Comparison of ENCODE assay signal across 25 mouse cellular contexts in the genomic region with DNA sequence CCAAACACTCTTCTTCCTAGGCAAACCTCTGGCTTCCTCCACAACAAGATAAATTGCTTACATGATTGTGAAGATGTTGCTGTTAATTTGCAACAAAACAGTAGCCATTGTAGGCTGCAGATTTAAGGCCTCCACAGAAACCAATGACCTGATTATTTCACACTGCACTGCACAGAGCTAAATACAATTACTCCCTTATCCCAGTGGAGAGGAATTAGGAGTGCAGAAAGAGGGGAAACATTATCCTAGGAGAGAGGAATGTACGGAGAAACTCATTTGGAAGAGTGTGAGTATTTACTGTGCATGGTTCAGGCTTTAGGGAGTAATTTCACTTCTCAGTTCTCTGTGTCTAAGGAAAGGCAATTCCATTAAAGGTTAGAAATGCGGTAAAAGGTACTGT. TPM values are rescaled to one million over a fixed set of nuclear protein-coding genes. Genes with fewer than 3 reads are reported as not detected.
DNase-seq lines count a peak whose midpoint lies in the region; ATAC-seq and TF ChIP-seq lines count a peak whose summit lies in the region.
"Had no signal": no experiment of that assay in that cellular context is flagged by ENCODE, and none has a peak within 500 bp of the region (broad histone marks: within the 10 kb centered on the region; RNA-seq: fewer than 3 reads in every experiment).

No protein-coding gene starts in this region.

- H3K4me1 ChIP-seq in hindbrain, embryonic 16.5 days (ENCODE audit: control insufficient read depth, insufficient read depth, low read depth, low read length) = peaks cover 3% of the 10 kb centered on the region; the same call in 1 of the 2 replicates
- H3K4me1 ChIP-seq in hindbrain, embryonic 11.5 days (replicated peaks; ENCODE audit: control insufficient read depth, insufficient read depth, low read length) = no peaks in the 10 kb centered on the region
- no peaks in the 10 kb centered on the region for H3K4me1 ChIP-seq in kidney, postnatal 0 days (replicated peaks; ENCODE audit: insufficient read depth, low read length)
- 0 out of 2 replicates have a peak, but pooled peaks cover 4% of the 10 kb centered on the region for H3K4me1 ChIP-seq in neural tube, embryonic 15.5 days
- H3K4me1 ChIP-seq in embryonic facial prominence, embryonic 10.5 days = no peaks in the 10 kb centered on the region
- H3K4me1 ChIP-seq: embryonic facial prominence, embryonic 12.5 days; embryonic facial prominence, embryonic 15.5 days had no signal

- H3K9me3 ChIP-seq in hindbrain, embryonic 16.5 days (ENCODE audit: control insufficient read depth, low read length) = no peaks in the 10 kb centered on the region
- no peaks in the 10 kb centered on the region for H3K9me3 ChIP-seq in hindbrain, embryonic 11.5 days (ENCODE audit: control insufficient read depth, low read length)
- H3K9me3 ChIP-seq in kidney, postnatal 0 days (replicated peaks; ENCODE audit: low read length) = no peaks in the 10 kb centered on the region
- no peaks in the 10 kb centered on the region for H3K9me3 ChIP-seq in neural tube, embryonic 15.5 days (replicated peaks)
- H3K9me3 ChIP-seq in embryonic facial prominence, embryonic 10.5 days = no peaks in the 10 kb centered on the region
- H3K9me3 ChIP-seq: embryonic facial prominence, embryonic 12.5 days; embryonic facial prominence, embryonic 15.5 days had no signal

- ATAC-seq in hindbrain, embryonic 16.5 days = peak; percentile 45
- ATAC-seq in hindbrain, embryonic 11.5 days (ENCODE audit: low FRiP score) = no peak
- no peak for ATAC-seq in kidney, postnatal 0 days (replicated peaks; ENCODE audit: low FRiP score, low read depth)
- ATAC-seq in neural tube, embryonic 15.5 days (ENCODE audit: low FRiP score) = peak; percentile 69; the same call in 1 of the 2 replicates
- ATAC-seq: forebrain, embryonic 14.5 days; forebrain, postnatal 0 days; Patski had no signal

- WGBS in hindbrain, embryonic 16.5 days = 48% methylated on average over 2 of the region's 2 CpGs
- WGBS in hindbrain, embryonic 11.5 days = 72% methylated on average over 2 of the region's 2 CpGs
- 45% methylated on average over 2 of the region's 2 CpGs for WGBS in kidney, postnatal 0 days
- WGBS in neural tube, embryonic 15.5 days = 27% methylated on average over 2 of the region's 2 CpGs
- WGBS in embryonic facial prominence, embryonic 10.5 days = 48% methylated on average over 2 of the region's 2 CpGs

- no peak overlapping the region for H3K4me2 ChIP-seq in hindbrain, embryonic 16.5 days (ENCODE audit: low read length)
- H3K4me2 ChIP-seq in hindbrain, embryonic 11.5 days (replicated peaks; ENCODE audit: low read depth, low read length) = no peak overlapping the region
- H3K4me2 ChIP-seq in kidney, postnatal 0 days (ENCODE audit: low read length) = no peak overlapping the region
- H3K4me2 ChIP-seq in neural tube, embryonic 15.5 days = no peak overlapping the region
- H3K4me2 ChIP-seq: embryonic facial prominence, embryonic 12.5 days; embryonic facial prominence, embryonic 15.5 days; heart, embryonic 11.5 days; hindbrain, embryonic 14.5 days had no signal

- H3K36me3 ChIP-seq in hindbrain, embryonic 16.5 days (ENCODE audit: control insufficient read depth, insufficient read depth, low read length) = no peaks in the 10 kb centered on the region
- no peaks in the 10 kb centered on the region for H3K36me3 ChIP-seq in hindbrain, embryonic 11.5 days (ENCODE audit: control insufficient read depth, insufficient read depth, low read length)
- no peaks in the 10 kb centered on the region for H3K36me3 ChIP-seq in kidney, postnatal 0 days (ENCODE audit: insufficient read depth, low read length)
- H3K36me3 ChIP-seq in neural tube, embryonic 15.5 days = no peaks in the 10 kb centered on the region
- H3K36me3 ChIP-seq in embryonic facial prominence, embryonic 10.5 days (replicated peaks) = no peaks in the 10 kb centered on the region
- H3K36me3 ChIP-seq: embryonic facial prominence, embryonic 12.5 days; embryonic facial prominence, embryonic 15.5 days; G1E had no signal

- no peak overlapping the region for H3K27ac ChIP-seq in hindbrain, embryonic 16.5 days (ENCODE audit: low read depth, low read length)
- no peak overlapping the region for H3K27ac ChIP-seq in hindbrain, embryonic 11.5 days (ENCODE audit: low read depth, low read length)
- H3K27ac ChIP-seq in kidney, postnatal 0 days = no peak overlapping the region
- peak overlapping the region; percentile 34; the same call in 1 of the 2 replicates for H3K27ac ChIP-seq in neural tube, embryonic 15.5 days (replicated peaks)
- no peak overlapping the region for H3K27ac ChIP-seq in embryonic facial prominence, embryonic 10.5 days (replicated peaks)
- H3K27ac ChIP-seq: embryonic facial prominence, embryonic 12.5 days; embryonic facial prominence, embryonic 15.5 days; gastrocnemius, adult 2 months; heart, adult 2 months; hindbrain, embryonic 14.5 days had no signal

- no peaks in the 10 kb centered on the region for H3K27me3 ChIP-seq in hindbrain, embryonic 16.5 days (replicated peaks; ENCODE audit: control insufficient read depth, insufficient read depth, low read length)
- H3K27me3 ChIP-seq in hindbrain, embryonic 11.5 days (ENCODE audit: control insufficient read depth, insufficient read depth, low read length) = no peaks in the 10 kb centered on the region
- H3K27me3 ChIP-seq in kidney, postnatal 0 days (ENCODE audit: insufficient read depth, low read length) = no peaks in the 10 kb centered on the region
- no peaks in the 10 kb centered on the region for H3K27me3 ChIP-seq in neural tube, embryonic 15.5 days (replicated peaks)
- H3K27me3 ChIP-seq in embryonic facial prominence, embryonic 10.5 days (replicated peaks; ENCODE audit: low read depth, poor library complexity, severe bottlenecking) = no peaks in the 10 kb centered on the region
- H3K27me3 ChIP-seq: CH12.LX; embryonic facial prominence, embryonic 12.5 days; embryonic facial prominence, embryonic 15.5 days; Patski had no signal

- DNase-seq in hindbrain, embryonic 11.5 days (ENCODE audit: low spot score) = no peak
- peak; percentile 62 for DNase-seq in kidney, postnatal 0 days (ENCODE audit: low spot score)
- no peak for DNase-seq in kidney, postnatal 10 days
- peak; percentile 63 for DNase-seq in retina, postnatal 1 day
- no peak for DNase-seq in embryonic facial prominence, embryonic 10.5 days (ENCODE audit: low spot score)
- DNase-seq: adrenal gland, postnatal 10 days; adrenal gland, postnatal 36 days; B cell, adult 2 months; cerebellum, adult 18-20 months; cerebellum, adult 9-10 months; cerebellum, postnatal 14 days; forebrain, postnatal 0 days; gastrocnemius, adult 2 months; gastrocnemius, postnatal 25 days; heart, adult 2 months had no signal

- no peak overlapping the region for H3K4me3 ChIP-seq in hindbrain, embryonic 16.5 days (ENCODE audit: low read length)
- H3K4me3 ChIP-seq in hindbrain, embryonic 11.5 days (ENCODE audit: low read depth, low read length) = no peak overlapping the region
- no peak overlapping the region for H3K4me3 ChIP-seq in kidney, postnatal 0 days (replicated peaks; ENCODE audit: low read depth, low read length)
- H3K4me3 ChIP-seq in neural tube, embryonic 15.5 days (replicated peaks) = no peak overlapping the region
- H3K4me3 ChIP-seq in embryonic facial prominence, embryonic 10.5 days = no peak overlapping the region
- H3K4me3 ChIP-seq: embryonic facial prominence, embryonic 12.5 days; embryonic facial prominence, embryonic 15.5 days; gastrocnemius, adult 2 months; heart, adult 2 months had no signal

- H3K9ac ChIP-seq in hindbrain, embryonic 16.5 days (ENCODE audit: low read depth, low read length) = no peak overlapping the region
- H3K9ac ChIP-seq in hindbrain, embryonic 11.5 days (ENCODE audit: low read depth, low read length) = no peak overlapping the region
- H3K9ac ChIP-seq in kidney, postnatal 0 days (ENCODE audit: low read depth, low read length) = no peak overlapping the region
- H3K9ac ChIP-seq in neural tube, embryonic 15.5 days (replicated peaks) = no peak overlapping the region
- H3K9ac ChIP-seq: embryonic facial prominence, embryonic 12.5 days; embryonic facial prominence, embryonic 15.5 days; forebrain, postnatal 0 days; hindbrain, embryonic 14.5 days had no signal

- TF ChIP-seq CTCF in kidney, postnatal 0 days (IDR thresholded peaks at IDR 0.05; ENCODE audit: low read depth) = no peak

RNA-seq across cellular contexts. Expression of gene Slc9a9, which starts 53.9 kb away (rescaled TPM):
- 6.9 and 7.0 TPM in 2 replicates for polyA plus RNA-seq in hindbrain, embryonic 16.5 days (2015; fragmentation: Nextera tagmentation; extraction: Ambion mirVana)
- 3.5 and 3.8 TPM in 2 replicates for polyA plus RNA-seq in hindbrain, embryonic 11.5 days (2014; fragmentation: Nextera tagmentation; extraction: Ambion mirVana)
- polyA plus RNA-seq in kidney, postnatal 0 days (2015; fragmentation: Nextera tagmentation; extraction: Ambion mirVana) = 2.6 and 2.7 TPM in 2 replicates
- 9.2 and 10.5 TPM in 2 replicates for polyA plus RNA-seq in neural tube, embryonic 15.5 days (2015; fragmentation: Nextera tagmentation; extraction: Ambion mirVana)
- polyA plus RNA-seq in embryonic facial prominence, embryonic 10.5 days (2016; fragmentation: Nextera tagmentation; extraction: Ambion mirVana) = 2.0 and 2.6 TPM in 2 replicates
- polyA plus RNA-seq: G1E had no signal

Comparison
In these comparisons a context has a peak if more than half of its experiments do, and no peak if none do; other contexts are left out.
1. ATAC-seq: peak in hindbrain, embryonic 16.5 days (single experiment) and neural tube, embryonic 15.5 days (single experiment); none in hindbrain, embryonic 11.5 days (single experiment) and kidney, postnatal 0 days (single experiment).
2. DNase-seq: peak in kidney, postnatal 0 days (single experiment) and retina, postnatal 1 day (single experiment); none in hindbrain, embryonic 11.5 days (single experiment), kidney, postnatal 10 days (single experiment) and embryonic facial prominence, embryonic 10.5 days (single experiment).